Mouse (Mus musculus) MEL (cell line): Measurements from ENCODE around the gene Sapcd2. TPM values are rescaled to one million over a fixed set of nuclear protein-coding genes. Genes with fewer than 3 reads are reported as not detected.

Experiments used
- DNase-seq: peaks from one replicate; pipeline ENCODE4 v3.0.0; 2011; ENCODE audit warnings: low read depth, low spot score
- H3K27ac ChIP-seq: 2 replicates; pipeline ENCODE4 v1.5.1; 2012; ENCODE audit warnings: low read depth, mild to moderate bottlenecking, control low read depth, low read length, moderate library complexity; ENCODE audit not compliant: control insufficient read depth
- H3K27me3 ChIP-seq, 2 experiments: fragments of 150-350 bp in 1 of 2; sonication (generic) in 1 of 2; 2 replicates each; pipeline ENCODE4 v1.6.1; 2012; ENCODE audit warnings: low read length in 2 of 2, mild to moderate bottlenecking in 2 of 2, improper control_type of control experiment in 1 of 2, moderate library complexity in 1 of 2; ENCODE audit not compliant: insufficient read depth in 2 of 2, control insufficient read depth in 1 of 2
- H3K36me3 ChIP-seq, 2 experiments: 2 replicates each; pipeline ENCODE4 v1.6.1; 2012 to 2014; ENCODE audit warnings: low read length in 2 of 2, improper control_type of control experiment in 1 of 2, inconsistent platforms in 1 of 2, mild to moderate bottlenecking in 1 of 2; ENCODE audit not compliant: insufficient read depth in 2 of 2, control insufficient read depth in 1 of 2
- H3K4me1 ChIP-seq, 2 experiments: fragments of 150-350 bp in 1 of 2; sonication (generic) in 1 of 2; 2 replicates each; pipeline ENCODE4 v1.6.1; 2012; ENCODE audit warnings: low read length in 2 of 2, improper control_type of control experiment in 1 of 2, mild to moderate bottlenecking in 1 of 2; ENCODE audit not compliant: insufficient read depth in 2 of 2, control insufficient read depth in 1 of 2
- H3K4me3 ChIP-seq, 2 experiments: fragments of 150-350 bp in 1 of 2; sonication (generic) in 1 of 2; 2 replicates each; pipeline ENCODE4 v1.5.1; 2012; ENCODE audit warnings: low read depth in 2 of 2, low read length in 2 of 2, mild to moderate bottlenecking in 2 of 2, moderate library complexity in 2 of 2, control low read depth in 1 of 2, improper control_type of control experiment in 1 of 2; ENCODE audit not compliant: control insufficient read depth in 1 of 2, insufficient read depth in 1 of 2
- H3K79me2 ChIP-seq: 2 replicates; pipeline ENCODE4 v1.6.1; 2012; ENCODE audit warnings: mild to moderate bottlenecking, low read length, moderate library complexity; ENCODE audit not compliant: control insufficient read depth, poor library complexity, insufficient read depth
- H3K9ac ChIP-seq: 2 replicates; pipeline ENCODE4 v1.6.1; 2012; ENCODE audit warnings: low read depth, mild to moderate bottlenecking, control low read depth, low read length, moderate library complexity; ENCODE audit not compliant: control insufficient read depth, poor library complexity, severe bottlenecking
- H3K9me3 ChIP-seq: fragments of 150-350 bp; sonication (generic); replicated peaks from 2 replicates; pipeline ENCODE4 v1.6.1; 2012; ENCODE audit warnings: mild to moderate bottlenecking, low read length, improper control_type of control experiment, moderate library complexity; ENCODE audit not compliant: insufficient read depth
- BHLHE40 ChIP-seq: IDR thresholded peaks from 2 replicates; pipeline ENCODE4 v1.6.1; 2012; ENCODE audit warnings: low read depth, mild to moderate bottlenecking, inconsistent platforms, low read length, improper control_type of control experiment, borderline replicate concordance
- CTCF ChIP-seq, 3 experiments: IDR thresholded peaks in 2 of 3; conservative IDR thresholded peaks in 1 of 3; 2 replicates each; pipeline ENCODE4 v1.5.1; 2011 to 2012; ENCODE audit warnings: low read length in 3 of 3, low read depth in 2 of 3, mild to moderate bottlenecking in 2 of 3, improper control_type of control experiment in 1 of 3, inconsistent platforms in 1 of 3, mixed read lengths in 1 of 3, moderate library complexity in 1 of 3; ENCODE audit not compliant: control insufficient read depth in 1 of 3, insufficient read depth in 1 of 3, poor library complexity in 1 of 3, severe bottlenecking in 1 of 3
- E2F4 ChIP-seq: IDR thresholded peaks from 2 replicates; pipeline ENCODE4 v1.6.1; 2011; ENCODE audit warnings: low read depth, low read length, improper control_type of control experiment, borderline replicate concordance
- ELF1 ChIP-seq: IDR thresholded peaks from 2 replicates; pipeline ENCODE4 v1.6.1; 2014; ENCODE audit warnings: low read depth, mild to moderate bottlenecking, inconsistent platforms, low read length, improper control_type of control experiment, moderate library complexity
- EP300 ChIP-seq, 2 experiments: IDR thresholded peaks; 2 replicates each; pipeline ENCODE4 v1.6.1; 2011; ENCODE audit warnings: improper control_type of control experiment in 2 of 2, low read length in 2 of 2, low read depth in 1 of 2, mild to moderate bottlenecking in 1 of 2
- HCFC1 ChIP-seq: IDR thresholded peaks from 2 replicates; pipeline ENCODE4 v1.6.1; 2012; ENCODE audit warnings: low read depth, mild to moderate bottlenecking, inconsistent platforms, low read length, improper control_type of control experiment, moderate library complexity
- JUND ChIP-seq: IDR thresholded peaks from 2 replicates; pipeline ENCODE4 v1.6.1; 2011; ENCODE audit warnings: low read depth, mild to moderate bottlenecking, improper control_type of control experiment, low read length
- MAFK ChIP-seq: IDR thresholded peaks from 2 replicates; pipeline ENCODE4 v1.6.1; 2011; ENCODE audit warnings: low read depth, mild to moderate bottlenecking, low read length, improper control_type of control experiment, borderline replicate concordance
- MAZ ChIP-seq: IDR thresholded peaks from 2 replicates; pipeline ENCODE4 v1.6.1; 2012; ENCODE audit warnings: low read depth, mild to moderate bottlenecking, inconsistent platforms, low read length, improper control_type of control experiment
- MXI1 ChIP-seq: IDR thresholded peaks from 2 replicates; pipeline ENCODE4 v1.6.1; 2011; ENCODE audit warnings: mild to moderate bottlenecking, low read depth, low read length, improper control_type of control experiment
- NELFE ChIP-seq: IDR thresholded peaks from 2 replicates; pipeline ENCODE4 v1.6.1; 2011; ENCODE audit warnings: low read depth, low read length, improper control_type of control experiment
- NRF1 ChIP-seq: IDR thresholded peaks from 2 replicates; pipeline ENCODE4 v1.6.1; 2014; ENCODE audit warnings: low read depth, mild to moderate bottlenecking, inconsistent platforms, low read length, improper control_type of control experiment, moderate library complexity; ENCODE audit not compliant: poor library complexity, insufficient read depth, severe bottlenecking
- POLR2A ChIP-seq, 2 experiments: IDR thresholded peaks; 2 replicates each; pipeline ENCODE4 v1.6.1; 2011 to 2012; ENCODE audit warnings: low read length in 2 of 2, mild to moderate bottlenecking in 2 of 2, control low read depth in 1 of 2, improper control_type of control experiment in 1 of 2, low read depth in 1 of 2, moderate library complexity in 1 of 2; ENCODE audit not compliant: control insufficient read depth in 1 of 2, insufficient read depth in 1 of 2, poor library complexity in 1 of 2
- POLR2AphosphoS2 ChIP-seq: IDR thresholded peaks from 2 replicates; pipeline ENCODE4 v1.6.1; 2011; ENCODE audit warnings: low read length, improper control_type of control experiment
- RAD21 ChIP-seq: IDR thresholded peaks from 2 replicates; pipeline ENCODE4 v1.6.1; 2011; ENCODE audit warnings: mild to moderate bottlenecking, low read depth, low read length, improper control_type of control experiment
- RCOR1 ChIP-seq: IDR thresholded peaks from 2 replicates; pipeline ENCODE4 v1.6.1; 2012; ENCODE audit warnings: low read depth, mild to moderate bottlenecking, inconsistent platforms, low read length, improper control_type of control experiment
- SIN3A ChIP-seq: IDR thresholded peaks from 2 replicates; pipeline ENCODE4 v1.6.1; 2012; ENCODE audit warnings: low read length, improper control_type of control experiment, inconsistent platforms
- TAL1 ChIP-seq: IDR thresholded peaks from 2 replicates; pipeline ENCODE4 v1.6.1; 2012; ENCODE audit warnings: mild to moderate bottlenecking, inconsistent platforms, low read length, moderate library complexity, mixed read lengths
- TCF12 ChIP-seq: IDR thresholded peaks from 2 replicates; pipeline ENCODE4 v1.6.1; 2014; ENCODE audit warnings: low read depth, mild to moderate bottlenecking, inconsistent platforms, low read length, improper control_type of control experiment, moderate library complexity
- USF1 ChIP-seq: IDR thresholded peaks from 2 replicates; pipeline ENCODE4 v1.6.1; 2014; ENCODE audit warnings: low read depth, mild to moderate bottlenecking, inconsistent platforms, low read length, improper control_type of control experiment, moderate library complexity
- ZC3H11A ChIP-seq: IDR thresholded peaks from 2 replicates; pipeline ENCODE4 v1.6.1; 2012; ENCODE audit warnings: low read depth, mild to moderate bottlenecking, inconsistent platforms, low read length, improper control_type of control experiment
- ZNF384 ChIP-seq: IDR thresholded peaks from 2 replicates; pipeline ENCODE4 v1.6.1; 2012; ENCODE audit warnings: low read depth, mild to moderate bottlenecking, inconsistent platforms, low read length, improper control_type of control experiment
- polyA plus RNA-seq, 2 experiments: library from polyadenylated mRNA; stranded (reverse) in 1 of 2; unstranded in 1 of 2; fragments of >175 nt in 1 of 2; fragments of >200 nt in 1 of 2; gene quantifications; 2 replicates each; pipeline versions ENCODE4 v1.2.1 to v1.2.4; 2012; ENCODE audit warnings: low replicate concordance in 2 of 2, low read depth in 1 of 2; ENCODE audit not compliant: insufficient read length in 2 of 2, insufficient read depth in 1 of 2, missing spikeins in 1 of 2
- total RNA-seq: library from RNA; depleted of rRNA; stranded (reverse); fragments of 300-350 nt; gene quantifications from 2 replicates; pipeline ENCODE4 v1.2.3, GENCODE M21; 2012

The Sapcd2 gene
- total and polyA plus RNA-seq, 3 experiments, result 51.9 to 58.2 TPM; not detected in 1

GRCm38 (mm10) chr2:25349499-25349898, 22.6 kb upstream of the Sapcd2 start:
- Histone ChIP-seq H3K36me3 (peaks cover 0 to 21% of the 10 kb centered on the region in 2 experiments; a peak in 2 of 4 replicates), H3K4me1 (no peaks in the 10 kb centered on the region), H3K79me2 (no peaks in the 10 kb centered on the region), H3K9ac (no peak overlapping the region), H3K27ac (no peak overlapping the region), H3K27me3 (no peaks in the 10 kb centered on the region), H3K4me3 (no peak overlapping the region), H3K9me3 (no peaks in the 10 kb centered on the region)
- no peak for DNase-seq
- TF ChIP-seq RAD21, result no peak
- TF ChIP-seq E2F4, result no peak
- TF ChIP-seq BHLHE40, result no peak
- no peak for TF ChIP-seq NRF1
- TF ChIP-seq TAL1, result no peak
- TF ChIP-seq MAFK, result no peak

GRCm38 (mm10) chr2:25350701-25351100, 21.4 kb upstream of the Sapcd2 start:
- Histone ChIP-seq H3K9ac (no peak overlapping the region), H3K79me2 (peaks cover under 1% of the 10 kb centered on the region; the same call in 1 of the 2 replicates), H3K9me3 (no peaks in the 10 kb centered on the region), H3K4me1 (peaks cover 0 to 8% of the 10 kb centered on the region in 2 experiments; a peak in 2 of 4 replicates), H3K27me3 (no peaks in the 10 kb centered on the region), H3K27ac (no peak overlapping the region), H3K4me3 (no peak overlapping the region), H3K36me3 (peaks cover 0 to 15% of the 10 kb centered on the region in 2 experiments; a peak in 3 of 4 replicates)
- no peak for DNase-seq
- TF ChIP-seq MAFK (no peak), CTCF (IDR thresholded peaks at IDR 0.05 in 2 of 3, conservative IDR thresholded peaks at IDR 0.05 in 1 of 3; ENCODE audit: control insufficient read depth in 1 of 3, insufficient read depth in 1 of 3, low read depth in 2 of 3, low read length in 3 of 3, poor library complexity in 1 of 3, severe bottlenecking in 1 of 3) (no peak), HCFC1 (no peak), POLR2AphosphoS2 (no peak), USF1 (no peak), ELF1 (no peak), MXI1 (no peak), EP300 (IDR thresholded peaks at IDR 0.05; ENCODE audit: low read depth in 1 of 2, low read length in 2 of 2) (no peak), TCF12 (no peak), POLR2A (IDR thresholded peaks at IDR 0.05; ENCODE audit: control insufficient read depth in 1 of 2, insufficient read depth in 1 of 2, low read depth in 1 of 2, low read length in 2 of 2, poor library complexity in 1 of 2) (no peak), NELFE (no peak), ZC3H11A (no peak), RCOR1 (no peak), JUND (no peak), BHLHE40 (no peak), MAZ (no peak), SIN3A (no peak), ZNF384 (no peak)
